Mouse (Mus musculus) limb, embryonic 11.5 days (tissue): Measurements from ENCODE around the gene Oprl1. TPM values are rescaled to one million over a fixed set of nuclear protein-coding genes. Genes with fewer than 3 reads are reported as not detected.

Experiments used
- ATAC-seq: fragments of 200-750 bp; cut with Nextera tagmentation; 2 replicates; pipeline ENCODE4 v1.8.0; 2017; ENCODE audit warnings: low read depth; ENCODE audit not compliant: insufficient number of reproducible peaks, low FRiP score, low TSS enrichment
- DNase-seq: peaks from one replicate; pipeline ENCODE4 v3.0.0-alpha.2; 2015; ENCODE audit warnings: low spot score
- H3K27ac ChIP-seq: fragments of 300-500 bp; sonication (generic); replicated peaks from 2 replicates; pipeline ENCODE4 v1.5.1; 2014; ENCODE audit warnings: low read depth, mild to moderate bottlenecking, low read length
- H3K27me3 ChIP-seq: fragments of 300-500 bp; sonication (generic); 2 replicates; pipeline ENCODE4 v1.6.1; 2014; ENCODE audit warnings: mild to moderate bottlenecking, low read length, mixed read lengths; ENCODE audit not compliant: control insufficient read depth, insufficient read depth
- H3K36me3 ChIP-seq: fragments of 300-500 bp; sonication (generic); 2 replicates; pipeline ENCODE4 v1.6.1; 2014; ENCODE audit warnings: mild to moderate bottlenecking, low read length, moderate library complexity, mixed read lengths; ENCODE audit not compliant: control insufficient read depth, insufficient read depth
- H3K4me1 ChIP-seq: fragments of 300-500 bp; sonication (generic); 2 replicates; pipeline ENCODE4 v1.6.1; 2014; ENCODE audit warnings: low read length, mixed read lengths; ENCODE audit not compliant: control insufficient read depth, insufficient read depth
- H3K4me2 ChIP-seq: fragments of 300-500 bp; sonication (generic); 2 replicates; pipeline ENCODE4 v1.6.1; 2014; ENCODE audit warnings: low read depth, mild to moderate bottlenecking, moderate library complexity; ENCODE audit not compliant: severe bottlenecking
- H3K4me3 ChIP-seq: fragments of 300-500 bp; sonication (generic); 2 replicates; pipeline ENCODE4 v1.5.1; 2014; ENCODE audit warnings: low read depth, low read length
- H3K9ac ChIP-seq: fragments of 300-500 bp; sonication (generic); 2 replicates; pipeline ENCODE4 v1.6.1; 2014; ENCODE audit warnings: mild to moderate bottlenecking, low read length
- H3K9me3 ChIP-seq: fragments of 300-500 bp; sonication (generic); 2 replicates; pipeline ENCODE4 v1.6.1; 2016; ENCODE audit warnings: low read length; ENCODE audit not compliant: control insufficient read depth
- WGBS: fragments of 180-500 bp; shearing (Covaris S2); extraction: QIAGEN DNeasy Blood & Tissue Kit; methylation state at CpG from one replicate; pipeline ENCODE4 v1.1.7; 2014; 5-methylcytosine and 5-hydroxymethylcytosine counted together
- polyA plus RNA-seq: library from polyadenylated mRNA; unstranded; fragments of >200 nt; fragmentation: Nextera tagmentation; extraction: Ambion mirVana; gene quantifications from 2 replicates; pipeline ENCODE4 v1.2.1, GENCODE M21; 2014

Gene Oprl1
- polyA plus RNA-seq, 1 experiment from 2014 or later, result 0.69 TPM

DNA sequence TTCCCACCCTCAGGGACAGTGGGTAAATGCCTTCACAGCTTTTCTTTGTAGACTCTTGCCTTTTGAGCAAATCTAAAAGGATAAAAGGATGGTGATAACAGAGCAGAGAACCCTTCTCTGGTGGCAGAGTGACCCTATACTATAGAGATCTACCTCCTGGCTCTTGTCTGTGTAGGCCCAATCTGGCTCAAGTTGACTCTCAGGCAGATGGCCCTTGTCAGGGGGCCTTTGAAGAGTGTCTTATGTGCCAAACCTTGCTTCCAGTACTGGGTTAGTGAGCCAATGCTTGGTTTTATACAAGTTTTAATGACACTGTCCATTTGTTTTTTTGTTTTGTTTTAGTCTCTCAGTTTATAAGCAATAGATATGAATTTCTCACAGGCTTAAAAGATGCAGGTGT is 6.4 kb downstream of the Oprl1 start:
- no peak overlapping the region for H3K27ac ChIP-seq
- no peak overlapping the region for H3K4me3 ChIP-seq

DNA sequence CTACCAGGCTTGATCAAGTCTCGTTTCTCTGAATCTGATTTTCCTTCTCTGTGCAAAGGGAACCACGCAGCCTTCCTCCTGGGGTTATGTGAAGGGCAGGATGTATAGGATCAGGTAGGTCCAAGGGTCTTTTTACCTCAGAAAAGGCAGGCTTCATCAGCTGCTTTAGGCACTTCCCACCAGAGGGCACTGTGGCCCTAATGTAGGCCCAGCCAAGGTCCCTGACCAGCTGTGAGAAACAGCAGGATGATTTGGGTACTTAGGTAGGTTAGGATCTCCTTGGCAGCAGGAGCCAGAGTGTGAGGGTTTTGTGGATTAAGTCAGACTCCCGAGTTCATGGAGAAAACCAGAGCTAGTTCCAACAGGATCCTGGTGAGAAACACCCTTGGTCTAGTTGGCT is 7.4 kb downstream of the Oprl1 start:
- WGBS, result 11% methylated on average over 3 of the region's 3 CpGs
- no peak for ATAC-seq
- H3K27ac ChIP-seq, result no peak overlapping the region
- H3K4me1 ChIP-seq, result no peaks in the 10 kb centered on the region
- H3K4me3 ChIP-seq, result no peak overlapping the region
- H3K4me2 ChIP-seq, result no peak overlapping the region
- H3K36me3 ChIP-seq, result no peaks in the 10 kb centered on the region
- H3K9ac ChIP-seq, result no peak overlapping the region
- H3K9me3 ChIP-seq, result no peaks in the 10 kb centered on the region
- peak; percentile 62 for DNase-seq
- no peaks in the 10 kb centered on the region for H3K27me3 ChIP-seq

More for the DNA sequence above, 6.4 kb downstream of the Oprl1 start:
- Histone ChIP-seq H3K4me1 (no peaks in the 10 kb centered on the region), H3K9me3 (no peaks in the 10 kb centered on the region), H3K4me2 (no peak overlapping the region), H3K9ac (no peak overlapping the region), H3K27me3 (no peaks in the 10 kb centered on the region), H3K36me3 (no peaks in the 10 kb centered on the region)
- ATAC-seq (no peak), DNase-seq (no peak)

DNA sequence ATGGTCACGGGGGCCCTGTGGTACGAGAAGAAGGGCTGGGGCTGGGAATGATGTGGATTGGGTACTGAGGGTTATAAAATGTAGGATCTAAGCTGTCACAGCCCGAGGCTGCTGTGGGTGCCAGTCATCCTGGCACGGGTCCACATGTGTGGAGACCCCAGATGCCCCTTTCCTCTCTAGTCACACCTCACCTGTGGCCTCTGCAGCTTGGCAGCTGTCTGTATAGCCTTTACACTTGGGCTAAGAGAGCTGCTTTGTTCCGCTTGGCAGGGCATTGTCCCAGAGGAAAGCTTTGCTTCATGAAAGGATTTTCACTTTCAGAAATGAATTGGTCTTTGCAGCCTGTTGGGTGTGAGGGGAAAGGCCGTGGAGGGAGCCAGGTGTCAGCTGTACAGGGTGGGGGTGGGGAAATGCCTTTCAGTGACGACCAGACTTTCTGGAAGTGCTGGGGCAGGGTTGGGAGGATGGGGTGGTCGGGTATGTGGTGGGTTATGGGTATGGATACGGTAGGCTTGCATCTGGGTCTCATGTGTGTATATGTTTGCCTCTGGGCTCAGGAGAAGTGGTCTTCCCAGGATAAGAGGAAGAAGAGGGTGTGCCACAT is 12.9 kb downstream of the Oprl1 start:
- Histone ChIP-seq H3K4me3 (no peak overlapping the region), H3K4me2 (no peak overlapping the region), H3K36me3 (no peaks in the 10 kb centered on the region), H3K4me1 (no peaks in the 10 kb centered on the region), H3K9me3 (no peaks in the 10 kb centered on the region), H3K27me3 (no peaks in the 10 kb centered on the region), H3K27ac (no peak overlapping the region), H3K9ac (no peak overlapping the region)
- no peak for ATAC-seq
- no peak for DNase-seq
- 59% methylated on average over 9 of the region's 9 CpGs for WGBS

DNA sequence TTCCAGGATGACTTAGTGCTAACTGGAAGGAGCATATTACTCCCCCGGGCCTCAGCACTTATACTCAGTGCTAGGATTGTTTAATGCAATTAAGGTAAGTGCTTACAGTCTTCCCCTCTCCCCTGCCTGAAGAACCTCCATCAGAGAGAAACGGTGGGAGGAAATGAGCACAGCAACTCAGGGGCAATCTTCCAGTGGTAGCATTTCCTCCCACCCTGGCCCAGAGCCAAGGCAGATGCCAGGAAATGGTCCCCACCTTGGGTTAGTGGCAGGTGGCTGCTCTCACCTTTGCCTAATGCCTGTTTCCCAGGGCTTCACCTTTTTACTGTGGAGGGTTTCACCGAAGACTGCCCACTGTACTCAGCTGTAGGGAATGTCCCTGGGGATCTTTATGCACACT is 15.2 kb downstream of the Oprl1 start:
- H3K27me3 ChIP-seq, result no peaks in the 10 kb centered on the region
- no peak overlapping the region for H3K27ac ChIP-seq
- 63% methylated on average over 3 of the region's 3 CpGs for WGBS
- H3K9ac ChIP-seq, result no peak overlapping the region
- H3K4me1 ChIP-seq, result no peaks in the 10 kb centered on the region
- H3K36me3 ChIP-seq, result no peaks in the 10 kb centered on the region
- H3K4me3 ChIP-seq, result no peak overlapping the region
- no peak for DNase-seq
- no peak overlapping the region for H3K4me2 ChIP-seq
- no peak for ATAC-seq
- H3K9me3 ChIP-seq, result no peaks in the 10 kb centered on the region

DNA sequence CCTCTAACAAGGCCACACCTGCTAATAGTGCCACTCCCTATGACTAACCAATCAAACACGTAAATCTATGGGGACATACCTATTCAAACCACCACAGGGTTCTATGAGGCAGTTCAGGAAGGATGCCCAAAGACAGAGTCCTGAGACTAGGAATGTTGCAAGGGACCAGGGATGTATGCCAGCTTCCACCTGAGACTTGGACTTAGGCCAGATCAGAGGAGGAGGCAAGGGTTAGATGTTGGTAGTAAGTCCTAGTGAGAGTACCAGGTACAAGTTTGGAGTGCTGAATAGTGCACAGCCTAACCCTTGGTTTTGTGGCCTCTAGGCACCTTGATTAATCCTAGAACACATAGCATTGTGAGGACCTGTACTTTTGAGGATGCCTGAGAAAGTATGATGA is 37.8 kb downstream of the Oprl1 start:
- H3K27ac ChIP-seq, result no peak overlapping the region
- DNase-seq, result no peak
- no peak overlapping the region for H3K9ac ChIP-seq
- H3K36me3 ChIP-seq, result no peaks in the 10 kb centered on the region
- H3K4me3 ChIP-seq, result no peak overlapping the region
- H3K27me3 ChIP-seq, result no peaks in the 10 kb centered on the region
- no peak for ATAC-seq
- H3K4me1 ChIP-seq, result no peaks in the 10 kb centered on the region
- no peak overlapping the region for H3K4me2 ChIP-seq
- WGBS, result 73% methylated on average over 1 of the region's 1 CpGs
- no peaks in the 10 kb centered on the region for H3K9me3 ChIP-seq

DNA sequence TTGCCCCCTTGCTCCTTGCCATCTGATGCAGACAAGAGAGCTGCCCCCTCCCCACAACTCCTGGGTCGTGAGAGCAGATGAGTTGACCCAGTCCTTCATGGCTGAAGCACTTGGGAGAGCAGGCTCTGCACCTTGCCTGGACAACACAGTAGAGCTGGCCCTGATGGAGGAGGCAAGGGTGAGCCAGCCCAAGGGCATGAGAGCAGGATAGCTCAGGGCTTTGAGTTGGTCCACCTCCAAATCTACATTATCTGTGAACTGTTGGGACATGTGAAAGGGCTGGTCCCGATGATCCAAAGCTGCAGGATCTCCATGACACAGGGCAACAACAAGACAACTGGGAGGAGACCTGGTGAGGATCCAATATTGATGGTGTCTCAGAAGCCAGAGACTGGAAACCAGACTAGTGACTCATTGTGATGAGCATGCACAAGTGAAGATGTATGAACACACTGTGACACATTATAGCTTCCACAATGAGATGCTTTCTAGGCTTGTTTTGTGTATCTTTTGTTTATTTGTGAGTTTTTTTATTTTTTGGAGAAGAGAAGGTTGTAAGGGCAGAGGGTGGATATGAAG is 43.4 kb downstream of the Oprl1 start:
- 63% methylated on average over 2 of the region's 2 CpGs for WGBS
- H3K27ac ChIP-seq, result no peak overlapping the region
- ATAC-seq, result no peak

DNA sequence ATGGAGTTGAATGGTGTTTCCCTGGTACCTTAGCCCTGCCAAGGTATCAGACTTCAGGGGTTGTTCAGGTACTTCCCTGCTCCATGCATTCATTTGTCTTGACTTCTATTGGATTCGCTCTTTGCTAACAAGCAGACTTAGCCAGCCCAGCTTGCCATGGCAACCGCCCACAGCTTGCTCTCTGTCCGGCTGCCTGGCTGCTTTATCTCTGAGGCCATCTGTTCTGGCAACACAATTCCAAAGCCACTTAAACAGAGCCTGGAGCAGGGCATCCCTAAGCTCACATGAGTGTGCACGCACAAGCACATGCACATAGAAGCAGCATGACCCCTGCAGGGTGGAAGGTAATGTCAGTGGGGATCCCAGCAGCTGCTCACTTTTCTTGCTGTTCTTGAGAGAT is 44.2 kb downstream of the Oprl1 start:
- no peak overlapping the region for H3K27ac ChIP-seq
- 0 out of 2 replicates have a peak, but pooled peaks cover 3% of the 10 kb centered on the region for H3K4me1 ChIP-seq
- H3K9me3 ChIP-seq, result no peaks in the 10 kb centered on the region
- no peak for DNase-seq
- H3K4me2 ChIP-seq, result no peak overlapping the region
- no peak overlapping the region for H3K4me3 ChIP-seq
- no peak overlapping the region for H3K9ac ChIP-seq
- no peak for ATAC-seq
- WGBS, result 62% methylated on average over 4 of the region's 4 CpGs
- H3K36me3 ChIP-seq, result no peaks in the 10 kb centered on the region
- no peaks in the 10 kb centered on the region for H3K27me3 ChIP-seq

More for the DNA sequence above, 43.4 kb downstream of the Oprl1 start:
- Histone ChIP-seq H3K9ac (no peak overlapping the region), H3K9me3 (no peaks in the 10 kb centered on the region), H3K4me2 (no peak overlapping the region), H3K36me3 (no peaks in the 10 kb centered on the region), H3K27me3 (no peaks in the 10 kb centered on the region), H3K4me1 (no peaks in the 10 kb centered on the region), H3K4me3 (no peak overlapping the region)
- DNase-seq, result no peak

DNA sequence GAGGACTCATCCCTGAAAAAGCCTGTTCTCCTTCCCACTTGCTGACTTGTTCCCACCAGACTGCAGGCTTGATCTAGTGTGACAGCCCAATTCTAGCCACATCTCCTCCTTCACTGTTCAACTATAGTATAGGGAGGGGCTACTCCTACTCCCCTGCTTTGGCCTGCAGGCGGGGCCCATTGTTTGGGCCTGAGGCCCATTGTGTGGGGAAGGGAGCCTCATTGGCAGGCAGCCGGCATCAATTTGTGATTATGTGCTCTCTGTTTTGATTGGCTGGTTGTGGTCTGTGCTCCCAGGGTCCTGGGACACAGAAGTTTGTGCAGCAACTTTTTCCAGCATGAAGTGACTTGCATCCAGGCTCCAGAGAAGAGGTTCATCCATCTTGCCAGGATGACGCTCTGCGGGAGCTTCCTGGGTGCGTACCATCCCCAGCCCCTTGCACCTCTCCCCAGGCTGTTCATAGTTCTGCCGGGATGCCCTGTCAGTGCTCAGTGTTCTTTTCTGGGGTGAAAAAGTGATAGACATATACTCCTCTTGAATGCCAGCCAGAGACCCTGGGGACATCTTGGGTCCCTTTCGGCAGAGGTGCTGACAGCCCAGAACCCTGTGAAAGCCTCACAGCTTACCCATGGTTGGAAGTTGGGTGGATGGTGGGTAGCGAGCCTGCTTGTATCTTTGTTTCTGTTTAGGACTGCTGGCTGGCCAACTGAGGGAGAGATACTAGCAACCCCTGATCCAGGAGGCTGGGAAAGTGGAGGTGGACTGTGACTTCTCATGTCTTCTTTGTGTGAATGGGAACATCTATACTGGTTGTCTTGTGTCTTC is 48.4 kb downstream of the Oprl1 start, which contains the start of gene Myt1:
Gene Myt1 (plus strand): TSS at position 327 of the 825 bp plus-strand sequence.
- ATAC-seq (no peak), DNase-seq (no peak)
- H3K27me3 ChIP-seq, result no peaks in the 10 kb centered on the region
- H3K27ac ChIP-seq, result no peak within 1 kb of the TSS
- no peak within 1 kb of the TSS for H3K9ac ChIP-seq
- H3K36me3 ChIP-seq, result no peaks in the 10 kb centered on the region
- 59% methylated on average over 8 of the region's 8 CpGs for WGBS
- no peak within 1 kb of the TSS for H3K4me3 ChIP-seq
- 0 out of 2 replicates have a peak, but pooled peaks cover 3% of the 10 kb centered on the region for H3K4me1 ChIP-seq
- no peak within 1 kb of the TSS for H3K4me2 ChIP-seq
- no peaks in the 10 kb centered on the region for H3K9me3 ChIP-seq
